Mouse (Mus musculus): ENCODE measurements around the gene Sbno2. TPM values are rescaled to one million over a fixed set of nuclear protein-coding genes. Genes with fewer than 3 reads are reported as not detected.

Sbno2 gene
- polyA plus RNA-seq, 1 experiment from 2014 or later, result 8.7 TPM

- peaks cover 54% of the 10 kb centered on the region for H3K4me1 ChIP-seq (ENCODE audit: insufficient read depth)
- no peak overlapping the region for H3K4me3 ChIP-seq (ENCODE audit: low read depth, low read length)
Observed at GRCm38 (mm10) chr10:80139975-80140665, 34.7 kb upstream of the Sbno2 start.

GRCm38 (mm10) chr10:80139439-80139775 is 34.0 kb upstream of the Sbno2 start:
- Histone ChIP-seq H3K4me3 (ENCODE audit: low read depth, low read length) (peak overlapping the region; percentile 56), H3K4me1 (ENCODE audit: insufficient read depth) (peaks cover 54% of the 10 kb centered on the region)
- TF ChIP-seq EP300 (IDR thresholded peaks at IDR 0.05; ENCODE audit: low read depth) (no peak), CTCF (IDR thresholded peaks at IDR 0.05; ENCODE audit: low read depth) (no peak)

More at GRCm38 (mm10) chr10:80139975-80140665, 34.7 kb upstream of the Sbno2 start:
- H3K36me3 ChIP-seq (replicated peaks; ENCODE audit: insufficient read depth, low read length), result peaks cover 16% of the 10 kb centered on the region
- TF ChIP-seq EP300 (IDR thresholded peaks at IDR 0.05; ENCODE audit: low read depth) (no peak), CTCF (IDR thresholded peaks at IDR 0.05; ENCODE audit: low read depth) (no peak)
- peaks cover 37% of the 10 kb centered on the region for H3K27me3 ChIP-seq (ENCODE audit: insufficient read depth, low read length)
- 74% methylated on average over 11 of the region's 11 CpGs for WGBS (ENCODE audit: insufficient replicate concordance)
- no peak overlapping the region for H3K4me2 ChIP-seq (ENCODE audit: low read depth, low read length)
- no peak for ATAC-seq
- H3K9me3 ChIP-seq (ENCODE audit: low read length), result no peaks in the 10 kb centered on the region
- no peak overlapping the region for H3K9ac ChIP-seq (replicated peaks)
- H3K27ac ChIP-seq (ENCODE audit: low read depth), result no peak overlapping the region
- DNase-seq, result no peak

GRCm38 (mm10) chr10:80138553-80139438 is 33.4 kb upstream of the Sbno2 start, which contains the start of gene Atp5d:
Gene Atp5d, plus strand, starts transcription at chr10:80138632.
- Histone ChIP-seq H3K27ac (ENCODE audit: low read depth) (no peak within 1 kb of the TSS), H3K36me3 (replicated peaks; ENCODE audit: insufficient read depth, low read length) (peaks cover 4% of the 10 kb centered on the region), H3K4me1 (ENCODE audit: insufficient read depth) (peaks cover 54% of the 10 kb centered on the region), H3K27me3 (ENCODE audit: insufficient read depth, low read length) (peaks cover 37% of the 10 kb centered on the region), H3K9ac (replicated peaks) (peak within 1 kb of the TSS; percentile 59), H3K9me3 (ENCODE audit: low read length) (no peaks in the 10 kb centered on the region), H3K4me3 (ENCODE audit: low read depth, low read length) (peak within 1 kb of the TSS; percentile 56), H3K4me2 (ENCODE audit: low read depth, low read length) (peak within 1 kb of the TSS; percentile 96)
- TF ChIP-seq EP300 (IDR thresholded peaks at IDR 0.05; ENCODE audit: low read depth) (no peak), CTCF (IDR thresholded peaks at IDR 0.05; ENCODE audit: low read depth) (no peak)
- 5% methylated on average over 47 of the region's 94 CpGs for WGBS (ENCODE audit: insufficient replicate concordance)
- ATAC-seq (0 out of 2 replicates have a peak, but pooled peaks have one; percentile 1), DNase-seq (peak; percentile 67)

More at GRCm38 (mm10) chr10:80139439-80139775, 34.0 kb upstream of the Sbno2 start:
- Histone ChIP-seq H3K9ac (replicated peaks) (peak overlapping the region; percentile 59), H3K4me2 (ENCODE audit: low read depth, low read length) (peak overlapping the region; percentile 96), H3K9me3 (ENCODE audit: low read length) (no peaks in the 10 kb centered on the region), H3K27ac (ENCODE audit: low read depth) (no peak overlapping the region), H3K36me3 (replicated peaks; ENCODE audit: insufficient read depth, low read length) (peaks cover 10% of the 10 kb centered on the region), H3K27me3 (ENCODE audit: insufficient read depth, low read length) (peaks cover 37% of the 10 kb centered on the region)
- DNase-seq, result no peak
- ATAC-seq, result no peak
- 0% methylated on average over 10 of the region's 10 CpGs for WGBS (ENCODE audit: insufficient replicate concordance)

- H3K27me3 ChIP-seq (ENCODE audit: insufficient read depth, low read length), result peaks cover 37% of the 10 kb centered on the region
- no peak overlapping the region for H3K9ac ChIP-seq (replicated peaks)
- peak overlapping the region; percentile 96 for H3K4me2 ChIP-seq (ENCODE audit: low read depth, low read length)
- DNase-seq (no peak), ATAC-seq (no peak)
- H3K36me3 ChIP-seq (replicated peaks; ENCODE audit: insufficient read depth, low read length), result no peaks in the 10 kb centered on the region
- H3K9me3 ChIP-seq (ENCODE audit: low read length), result no peaks in the 10 kb centered on the region
- H3K4me1 ChIP-seq (ENCODE audit: insufficient read depth), result peaks cover 50% of the 10 kb centered on the region
- WGBS (ENCODE audit: insufficient replicate concordance), result 8% methylated on average over 25 of the region's 33 CpGs
- H3K4me3 ChIP-seq (ENCODE audit: low read depth, low read length), result peak overlapping the region; percentile 56
- TF ChIP-seq CTCF (IDR thresholded peaks at IDR 0.05; ENCODE audit: low read depth) (no peak), EP300 (IDR thresholded peaks at IDR 0.05; ENCODE audit: low read depth) (no peak)
- H3K27ac ChIP-seq (ENCODE audit: low read depth), result no peak overlapping the region
Observed at GRCm38 (mm10) chr10:80137626-80138552, 32.5 kb upstream of the Sbno2 start.

GRCm38 (mm10) chr10:80136952-80137625 is 31.7 kb upstream of the Sbno2 start:
- Histone ChIP-seq H3K9ac (replicated peaks) (no peak overlapping the region), H3K4me1 (ENCODE audit: insufficient read depth) (peaks cover 46% of the 10 kb centered on the region), H3K27ac (ENCODE audit: low read depth) (no peak overlapping the region), H3K9me3 (ENCODE audit: low read length) (no peaks in the 10 kb centered on the region), H3K4me3 (ENCODE audit: low read depth, low read length) (peak overlapping the region; percentile 15), H3K27me3 (ENCODE audit: insufficient read depth, low read length) (peaks cover 37% of the 10 kb centered on the region), H3K36me3 (replicated peaks; ENCODE audit: insufficient read depth, low read length) (no peaks in the 10 kb centered on the region), H3K4me2 (ENCODE audit: low read depth, low read length) (peak overlapping the region; percentile 96)
- DNase-seq (no peak), ATAC-seq (no peak)
- 9% methylated on average over 28 of the region's 29 CpGs for WGBS (ENCODE audit: insufficient replicate concordance)
- TF ChIP-seq EP300 (IDR thresholded peaks at IDR 0.05; ENCODE audit: low read depth) (no peak), CTCF (IDR thresholded peaks at IDR 0.05; ENCODE audit: low read depth) (no peak)
